Mouse (Mus musculus) adrenal gland, postnatal 14 days (tissue): ENCODE measurements around the gene ccdc198. TPM values are rescaled to one million over a fixed set of nuclear protein-coding genes. Genes with fewer than 3 reads are reported as not detected.
A peak's percentile ranks its signal among the peaks of the same experiment; 100 is the strongest.
"Not testable (repeated sequence)": the region's sequence is repeated elsewhere in the genome, so short reads cannot be mapped to it uniquely, and the experiment has no call there.

Source experiments
- DNase-seq: peaks from one replicate; pipeline ENCODE4 v3.0.0; 2021; ENCODE audit warnings: mixed read lengths
- long read RNA-seq, 2 experiments: library from polyadenylated mRNA; stranded (forward); transcript quantifications; one replicate each; pipeline ENCODE4 v2.0.0; 2021
- total RNA-seq: library from RNA; stranded (reverse); gene quantifications from 2 replicates; pipeline ENCODE4 v1.2.3, GENCODE M21; 2021

Gene ccdc198
- not detected in 2 replicates for total RNA-seq
- long read RNA-seq, experiment 1 = 0 reads
- long read RNA-seq, experiment 2 = 0 reads

GRCm38 (mm10) chr14:49245126-49245714 lies at the start of gene ccdc198:
Gene ccdc198, minus strand, starts transcription at chr14:49245474.
- no peak for DNase-seq

- DNase-seq = no peak
Measured at GRCm38 (mm10) chr14:49293802-49294449, 48.7 kb upstream of the ccdc198 start.

- DNase-seq = no peak
Measured at GRCm38 (mm10) chr14:49290029-49290745, 44.9 kb upstream of the ccdc198 start.

- DNase-seq = no peak
Measured at GRCm38 (mm10) chr14:49283784-49284655, 38.7 kb upstream of the ccdc198 start.

GRCm38 (mm10) chr14:49278880-49279279 lies 33.6 kb upstream of the ccdc198 start:
- no peak for DNase-seq

- DNase-seq = not testable (repeated sequence)
Measured at GRCm38 (mm10) chr14:49278479-49278878, 33.2 kb upstream of the ccdc198 start.

- DNase-seq = no peak
Measured at GRCm38 (mm10) chr14:49277642-49278041, 32.4 kb upstream of the ccdc198 start.

- DNase-seq = no peak
Measured at GRCm38 (mm10) chr14:49275376-49275775, 30.1 kb upstream of the ccdc198 start.

GRCm38 (mm10) chr14:49265286-49266002 lies 20.2 kb upstream of the ccdc198 start:
- no peak for DNase-seq

- no peak for DNase-seq
Measured at GRCm38 (mm10) chr14:49241522-49241921, 3.8 kb downstream of the ccdc198 start.

- DNase-seq = peak; percentile 77
Measured at GRCm38 (mm10) chr14:49238206-49238605, 7.1 kb downstream of the ccdc198 start.

- peak; percentile 66 for DNase-seq
Measured at GRCm38 (mm10) chr14:49234788-49235515, 10.3 kb downstream of the ccdc198 start.

GRCm38 (mm10) chr14:49231845-49232244 lies 13.4 kb downstream of the ccdc198 start:
- no peak for DNase-seq

GRCm38 (mm10) chr14:49226986-49227385 lies 18.3 kb downstream of the ccdc198 start:
- DNase-seq = peak; percentile 56

GRCm38 (mm10) chr14:49226471-49226870 lies 18.8 kb downstream of the ccdc198 start:
- no peak for DNase-seq

GRCm38 (mm10) chr14:49221771-49222170 lies 23.5 kb downstream of the ccdc198 start:
- DNase-seq = no peak

- not testable (repeated sequence) for DNase-seq
Measured at GRCm38 (mm10) chr14:49219466-49220022, 25.7 kb downstream of the ccdc198 start.

- no peak for DNase-seq
Measured at GRCm38 (mm10) chr14:49218677-49219076, 26.6 kb downstream of the ccdc198 start.

- not testable (repeated sequence) for DNase-seq
Measured at GRCm38 (mm10) chr14:49210215-49210614, 35.1 kb downstream of the ccdc198 start.

GRCm38 (mm10) chr14:49201073-49201778 lies 44.0 kb downstream of the ccdc198 start:
- no peak for DNase-seq
